Mouse (Mus musculus): ENCODE measurements around the gene Foxe3. TPM values are rescaled to one million over a fixed set of nuclear protein-coding genes. Genes with fewer than 3 reads are reported as not detected.

Foxe3 gene
- total RNA-seq, 2 experiments from 2014 or later, result not detected

- DNase-seq (ENCODE audit: low spot score in 2 of 2), result no peak
These were observed 569 bp downstream of the Foxe3 start for GRCm38 (mm10) chr4:114924971-114925916.

GRCm38 (mm10) chr4:114917091-114917490, 8.7 kb downstream of the Foxe3 start:
- DNase-seq (ENCODE audit: low spot score in 2 of 2), result no peak

GRCm38 (mm10) chr4:114916056-114916455, 9.8 kb downstream of the Foxe3 start:
- DNase-seq (ENCODE audit: low spot score in 2 of 2), result no peak

GRCm38 (mm10) chr4:114913594-114913962, 12.2 kb downstream of the Foxe3 start:
- DNase-seq (ENCODE audit: low spot score in 2 of 2), result peak in 1 of 2 experiments; percentile 59

- no peak for DNase-seq (ENCODE audit: low spot score in 2 of 2)
These were observed 12.9 kb downstream of the Foxe3 start for GRCm38 (mm10) chr4:114912705-114913593.

GRCm38 (mm10) chr4:114909602-114910484, 16.0 kb downstream of the Foxe3 start:
- DNase-seq (ENCODE audit: low spot score in 2 of 2), result no peak

- DNase-seq (ENCODE audit: low spot score in 2 of 2), result peak; percentile 74
These were observed 16.8 kb downstream of the Foxe3 start, which contains the start of gene Foxd2 for GRCm38 (mm10) chr4:114908829-114909601. TSS of gene Foxd2 (minus strand) at chr4:114908873.

- DNase-seq (ENCODE audit: low spot score in 2 of 2), result no peak
These were observed 17.6 kb downstream of the Foxe3 start for GRCm38 (mm10) chr4:114907951-114908828.

GRCm38 (mm10) chr4:114907056-114907917, 18.5 kb downstream of the Foxe3 start:
- DNase-seq (ENCODE audit: low spot score in 2 of 2), result no peak

GRCm38 (mm10) chr4:114905969-114906680, 19.7 kb downstream of the Foxe3 start:
- no peak for DNase-seq (ENCODE audit: low spot score in 2 of 2)

- no peak for DNase-seq (ENCODE audit: low spot score in 2 of 2)
These were observed 20.3 kb downstream of the Foxe3 start for GRCm38 (mm10) chr4:114905501-114905900.

GRCm38 (mm10) chr4:114903422-114903782, 22.4 kb downstream of the Foxe3 start:
- no peak for DNase-seq (ENCODE audit: low spot score in 2 of 2)

- DNase-seq (ENCODE audit: low spot score in 2 of 2), result no peak
These were observed 23.0 kb downstream of the Foxe3 start for GRCm38 (mm10) chr4:114902641-114903421.

- DNase-seq (ENCODE audit: low spot score in 2 of 2), result no peak
These were observed 24.0 kb downstream of the Foxe3 start for GRCm38 (mm10) chr4:114901643-114902351.

GRCm38 (mm10) chr4:114900866-114901642, 24.8 kb downstream of the Foxe3 start:
- no peak for DNase-seq (ENCODE audit: low spot score in 2 of 2)
